Mouse (Mus musculus): ENCODE results near the gene Rgs6. TPM values are rescaled to one million over a fixed set of nuclear protein-coding genes. Genes with fewer than 3 reads are reported as not detected.

Gene Rgs6
- total and polyA plus RNA-seq, 3 experiments, result not detected

GRCm38 (mm10) chr12:82799892-82800291 lies 211.8 kb downstream of the Rgs6 start:
- dilution Hi-C loops (cut with MboI; ENCODE audit: extremely low pct_ligation_motif_present, extremely low pct_unique_long_range_greater_than_20kb, low sequenced_read_pairs), result no loop called here
- Histone ChIP-seq H3K4me1 (ENCODE audit: control insufficient read depth in 1 of 2, insufficient read depth in 2 of 2) (no peaks in the 10 kb centered on the region), H3K79me2 (replicated peaks; ENCODE audit: control insufficient read depth, extremely low read depth, insufficient read depth, poor library complexity, severe bottlenecking) (no peaks in the 10 kb centered on the region), H3K9me3 (replicated peaks; ENCODE audit: low read length) (no peaks in the 10 kb centered on the region), H3K4me3 (replicated peaks in 1 of 3; ENCODE audit: low read depth in 2 of 3, low read length in 2 of 3, poor library complexity in 1 of 3) (no peak overlapping the region), H3K27me3 (replicated peaks) (no peaks in the 10 kb centered on the region), H3K4me2 (ENCODE audit: insufficient read depth, low read depth, poor library complexity, severe bottlenecking) (no peak overlapping the region), H3K36me3 (replicated peaks in 1 of 2; ENCODE audit: control insufficient read depth in 1 of 2, insufficient read depth in 1 of 2, low read length in 1 of 2) (no peaks in the 10 kb centered on the region), H3K9ac (ENCODE audit: insufficient read depth, low read depth) (no peak overlapping the region), H3K27ac (ENCODE audit: insufficient read depth, low read depth) (no peak overlapping the region)
- in situ Hi-C loops (cut with MboI; ENCODE audit: low pct_ligation_motif_present, low pct_unique_long_range_greater_than_20kb, low sequenced_read_pairs), result no loop called here
- DNase-seq (ENCODE audit: extremely low read depth), result no peak
- TF ChIP-seq CHD1 (IDR thresholded peaks at IDR 0.05; ENCODE audit: low read depth, low read length) (no peak), ZNF384 (IDR thresholded peaks at IDR 0.05; ENCODE audit: low read depth, low read length) (no peak), UBTF (IDR thresholded peaks at IDR 0.05; ENCODE audit: low read depth, low read length) (no peak), EP300 (IDR thresholded peaks at IDR 0.05; ENCODE audit: low read length) (no peak), BHLHE40 (IDR thresholded peaks at IDR 0.05; ENCODE audit: low read depth, low read length) (no peak), IRF4 (IDR thresholded peaks at IDR 0.05; ENCODE audit: low read depth, low read length) (no peak)

- Histone ChIP-seq H3K9ac (ENCODE audit: insufficient read depth, low read depth) (no peak overlapping the region), H3K79me2 (replicated peaks; ENCODE audit: control insufficient read depth, extremely low read depth, insufficient read depth, poor library complexity, severe bottlenecking) (no peaks in the 10 kb centered on the region), H3K4me1 (ENCODE audit: control insufficient read depth in 1 of 2, insufficient read depth in 2 of 2) (no peaks in the 10 kb centered on the region), H3K27ac (ENCODE audit: insufficient read depth, low read depth) (no peak overlapping the region), H3K9me3 (replicated peaks; ENCODE audit: low read length) (no peaks in the 10 kb centered on the region), H3K4me2 (ENCODE audit: insufficient read depth, low read depth, poor library complexity, severe bottlenecking) (no peak overlapping the region), H3K36me3 (replicated peaks in 1 of 2; ENCODE audit: control insufficient read depth in 1 of 2, insufficient read depth in 1 of 2, low read length in 1 of 2) (no peaks in the 10 kb centered on the region), H3K27me3 (replicated peaks) (no peaks in the 10 kb centered on the region), H3K4me3 (replicated peaks in 1 of 3; ENCODE audit: low read depth in 2 of 3, low read length in 2 of 3, poor library complexity in 1 of 3) (no peak overlapping the region)
- in situ Hi-C loops (cut with MboI; ENCODE audit: low pct_ligation_motif_present, low pct_unique_long_range_greater_than_20kb, low sequenced_read_pairs), result no loop called here
- dilution Hi-C loops (cut with MboI; ENCODE audit: extremely low pct_ligation_motif_present, extremely low pct_unique_long_range_greater_than_20kb, low sequenced_read_pairs), result no loop called here
- no peak for DNase-seq (ENCODE audit: extremely low read depth)
- no peak for TF ChIP-seq RCOR1 (conservative IDR thresholded peaks at IDR 0.05; ENCODE audit: low read depth, low read length)
Measured at GRCm38 (mm10) chr12:82801736-82802135, 213.6 kb downstream of the Rgs6 start.

DNA sequence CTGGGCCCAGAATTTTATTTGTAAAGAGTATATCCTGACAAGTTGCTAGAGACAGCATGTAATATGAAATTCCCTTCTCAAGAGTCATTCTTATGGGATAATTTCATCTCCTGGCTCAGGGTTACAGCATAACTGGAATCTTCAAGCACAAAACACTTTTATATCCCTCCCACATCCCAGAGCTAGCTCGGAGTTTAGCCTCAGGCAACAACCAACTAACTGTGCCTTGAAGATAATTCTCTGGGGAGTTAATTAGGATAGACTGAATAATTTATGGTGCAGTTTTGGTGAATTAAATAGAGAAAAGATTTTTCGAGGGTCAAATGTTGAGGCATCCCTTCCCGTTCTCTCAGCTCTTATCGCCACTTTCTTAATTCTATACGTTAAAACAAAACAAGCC lies 214.6 kb downstream of the Rgs6 start:
- no peaks in the 10 kb centered on the region for H3K27me3 ChIP-seq (replicated peaks)
- H3K79me2 ChIP-seq (replicated peaks; ENCODE audit: control insufficient read depth, extremely low read depth, insufficient read depth, poor library complexity, severe bottlenecking), result no peaks in the 10 kb centered on the region
- no peaks in the 10 kb centered on the region for H3K9me3 ChIP-seq (replicated peaks; ENCODE audit: low read length)
- no peak for TF ChIP-seq KAT2A (IDR thresholded peaks at IDR 0.05; ENCODE audit: insufficient replicate concordance, low read length)
- TF ChIP-seq CHD2 (IDR thresholded peaks at IDR 0.05; ENCODE audit: low read length), result no peak
- no peak for TF ChIP-seq SMC3 (IDR thresholded peaks at IDR 0.05; ENCODE audit: low read depth, low read length)
- TF ChIP-seq TCF12 (IDR thresholded peaks at IDR 0.05; ENCODE audit: low read depth, low read length), result no peak
- TF ChIP-seq ELF1 (IDR thresholded peaks at IDR 0.05; ENCODE audit: low read depth, low read length), result no peak
- TF ChIP-seq ZNF384 (IDR thresholded peaks at IDR 0.05; ENCODE audit: low read depth, low read length), result no peak
- TF ChIP-seq ZMIZ1 (IDR thresholded peaks at IDR 0.05; ENCODE audit: low read depth, low read length), result no peak
- no peak for TF ChIP-seq MEF2A (IDR thresholded peaks at IDR 0.05; ENCODE audit: borderline replicate concordance, low read depth, low read length)
- no peak for TF ChIP-seq PAX5 (IDR thresholded peaks at IDR 0.05; ENCODE audit: low read length)
- no peak for TF ChIP-seq ZKSCAN1 (IDR thresholded peaks at IDR 0.05; ENCODE audit: borderline replicate concordance, low read depth, low read length)
- TF ChIP-seq MYC (IDR thresholded peaks at IDR 0.05; ENCODE audit: low read depth, low read length), result no peak
- TF ChIP-seq NELFE (IDR thresholded peaks at IDR 0.05; ENCODE audit: low read depth, low read length), result no peak
- TF ChIP-seq RCOR1 (conservative IDR thresholded peaks at IDR 0.05; ENCODE audit: low read depth, low read length), result no peak
- no peak for TF ChIP-seq ETS1 (conservative IDR thresholded peaks at IDR 0.05; ENCODE audit: low read depth, low read length)
- in situ Hi-C loops (cut with MboI; ENCODE audit: low pct_ligation_motif_present, low pct_unique_long_range_greater_than_20kb, low sequenced_read_pairs), result no loop called here
- H3K4me2 ChIP-seq (ENCODE audit: insufficient read depth, low read depth, poor library complexity, severe bottlenecking), result no peak overlapping the region
- H3K36me3 ChIP-seq (replicated peaks in 1 of 2; ENCODE audit: control insufficient read depth in 1 of 2, insufficient read depth in 1 of 2, low read length in 1 of 2), result no peaks in the 10 kb centered on the region
- no peak for DNase-seq (ENCODE audit: extremely low read depth)
- no peak overlapping the region for H3K27ac ChIP-seq (ENCODE audit: insufficient read depth, low read depth)
- H3K4me3 ChIP-seq (replicated peaks in 1 of 3; ENCODE audit: low read depth in 2 of 3, low read length in 2 of 3, poor library complexity in 1 of 3), result no peak overlapping the region
- no peaks in the 10 kb centered on the region for H3K4me1 ChIP-seq (ENCODE audit: control insufficient read depth in 1 of 2, insufficient read depth in 2 of 2)
- no peak overlapping the region for H3K9ac ChIP-seq (ENCODE audit: insufficient read depth, low read depth)
- dilution Hi-C loops (cut with MboI; ENCODE audit: extremely low pct_ligation_motif_present, extremely low pct_unique_long_range_greater_than_20kb, low sequenced_read_pairs), result no loop called here
